Mouse (Mus musculus) ES-CJ7 (cell line): Measurements from ENCODE around the gene Olfr1124.
A peak's percentile ranks its signal among the peaks of the same experiment; 100 is the strongest.
"Not testable (repeated sequence)": the region's sequence is repeated elsewhere in the genome, so short reads cannot be mapped to it uniquely, and the experiment has no call there.

ENCODE experiments used
- DNase-seq: peaks from one replicate; pipeline ENCODE4 v3.0.0; 2011; ENCODE audit warnings: low read depth, low spot score

Olfr1124 gene

DNA sequence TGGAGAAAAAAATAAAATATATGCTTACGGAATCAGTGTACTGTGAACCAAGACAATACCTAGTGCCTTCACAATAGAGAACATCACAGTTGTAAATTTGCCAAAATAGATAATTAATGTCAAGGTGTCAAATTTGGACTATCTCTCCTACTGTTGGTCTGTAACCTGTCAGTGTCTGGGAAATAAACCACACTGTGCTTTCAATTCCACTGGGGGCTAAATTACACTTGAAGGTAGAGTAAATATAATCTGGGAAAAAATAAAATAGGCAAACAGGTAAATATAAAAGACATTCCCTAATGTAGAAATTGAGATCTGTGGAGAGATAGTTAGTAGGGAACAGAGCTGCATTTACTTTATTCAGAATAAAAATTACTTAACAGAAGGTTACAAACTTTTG, at the start of gene Olfr1124:
Olfr1124 (plus strand) TSS at position 301 of the 400 bp plus-strand sequence.
- no peak for DNase-seq

DNA sequence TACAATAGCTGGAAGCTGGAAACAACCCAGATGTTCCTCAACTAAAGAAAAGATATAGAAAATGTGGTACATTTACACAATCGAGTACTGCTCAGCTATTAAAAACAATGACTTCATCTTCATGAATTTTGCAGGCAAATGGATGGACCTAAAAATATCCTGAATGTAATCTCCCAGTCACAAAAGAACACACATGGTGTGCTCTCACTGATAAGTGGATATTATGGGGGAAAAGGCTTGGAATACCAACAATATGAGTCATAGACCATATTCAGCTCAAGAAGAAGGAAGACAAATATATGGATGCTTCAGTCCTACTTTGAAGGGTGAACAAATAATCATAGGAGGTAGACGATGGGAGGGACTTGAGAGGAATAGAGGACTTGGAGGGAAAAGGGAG, 46.1 kb upstream of the Olfr1124 start:
- DNase-seq, result no peak

DNA sequence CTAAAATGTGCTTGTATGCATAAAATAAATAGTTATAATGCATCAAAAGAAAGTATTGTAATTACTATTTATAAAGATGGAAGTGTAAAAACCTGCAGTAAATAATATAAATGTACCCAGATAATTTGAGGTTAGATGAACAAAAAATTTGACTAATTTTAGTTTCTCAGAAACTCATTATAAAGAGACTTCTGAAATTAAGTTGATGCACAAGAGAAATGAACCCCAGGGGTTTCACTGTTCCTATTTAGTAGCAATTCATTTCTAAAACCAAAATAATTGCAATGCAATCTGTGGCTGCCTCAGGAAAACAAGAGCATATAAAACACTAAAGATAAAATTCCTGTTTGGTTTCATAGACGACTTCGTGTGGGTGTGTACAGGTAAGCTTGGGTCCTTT, 44.5 kb upstream of the Olfr1124 start, which contains the start of gene Olfr1122:
Olfr1122 (plus strand) TSS at position 301 of the 400 bp plus-strand sequence.
- DNase-seq, result no peak

DNA sequence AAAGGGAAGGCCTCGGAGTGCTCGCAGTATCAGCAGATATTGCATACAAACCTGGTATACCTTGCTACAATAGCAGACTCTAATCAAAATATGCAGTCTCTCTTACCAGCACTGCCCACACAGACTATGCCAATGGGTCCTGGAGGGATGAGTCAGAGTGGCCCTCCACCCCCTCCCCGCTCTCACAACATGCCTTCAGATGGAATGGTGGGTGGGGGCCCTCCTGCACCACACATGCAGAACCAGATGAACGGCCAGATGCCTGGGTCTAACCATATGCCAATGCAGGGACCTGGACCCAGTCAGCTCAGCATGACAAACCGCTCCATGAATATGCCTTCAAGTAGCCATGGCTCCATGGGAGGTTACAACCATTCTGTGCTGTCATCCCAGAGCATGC, 36.5 kb upstream of the Olfr1124 start:
- DNase-seq, result not testable (repeated sequence)

DNA sequence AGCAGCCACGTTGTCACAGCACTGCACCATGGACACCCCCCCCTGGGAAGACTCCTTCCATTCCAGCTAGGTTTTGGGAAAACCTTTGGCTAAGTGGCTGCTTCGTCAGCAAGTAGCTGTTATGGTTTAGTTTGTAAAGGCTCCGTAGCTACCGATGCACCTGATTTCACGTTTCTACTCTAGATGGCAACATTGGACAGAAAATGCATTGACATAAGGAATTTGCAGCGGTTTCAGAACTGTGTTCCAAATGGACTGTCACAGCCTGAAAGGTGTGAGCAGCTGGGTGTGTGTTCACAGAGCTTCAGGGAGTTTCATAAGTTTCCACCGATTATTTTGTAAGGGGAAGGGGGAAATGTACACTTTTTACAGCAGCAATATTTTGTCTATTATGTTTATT, 35.4 kb upstream of the Olfr1124 start:
- peak; percentile 39 for DNase-seq

DNA sequence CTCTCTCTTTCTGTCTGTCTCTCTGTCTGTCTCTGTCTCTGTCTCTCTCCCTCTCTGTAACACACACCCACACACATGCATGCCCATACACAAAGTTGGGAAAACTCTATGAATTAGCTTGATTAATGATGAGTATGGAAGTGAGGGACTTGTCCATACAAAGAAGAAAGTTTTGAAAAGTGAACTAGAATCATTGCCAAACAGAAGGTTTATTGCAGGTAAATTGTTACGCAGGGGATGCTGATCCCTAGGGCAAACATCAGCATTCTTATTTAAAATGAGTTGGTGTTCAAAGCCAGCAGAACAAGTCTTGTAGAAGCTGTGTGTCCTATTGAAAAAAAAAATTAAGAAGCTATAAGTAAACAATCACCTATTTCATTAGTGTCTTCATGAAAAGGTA, 13.7 kb upstream of the Olfr1124 start, which contains the start of gene Olfr1123:
Olfr1123 (plus strand) TSS at position 301 of the 400 bp plus-strand sequence.
- DNase-seq, result no peak

DNA sequence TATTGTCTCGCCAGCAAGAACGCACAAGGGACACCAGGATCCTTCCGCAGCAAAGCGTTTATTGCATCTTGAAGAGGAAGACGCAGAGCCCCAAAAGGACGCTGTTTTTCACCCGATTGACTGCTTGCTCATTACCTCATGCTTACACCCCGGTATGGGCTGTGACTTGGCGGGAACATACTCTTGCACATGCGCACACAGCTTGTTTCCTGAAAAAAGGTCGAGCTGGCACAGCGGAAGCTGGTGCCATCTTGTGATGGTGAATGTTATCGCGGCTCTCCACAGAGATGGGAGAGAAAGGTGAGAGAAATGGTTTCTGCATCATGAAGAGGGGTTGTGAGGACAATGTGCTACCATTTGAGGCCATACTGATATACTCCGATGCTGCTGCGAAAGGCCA, 7.7 kb downstream of the Olfr1124 start:
- DNase-seq, result peak; percentile 71

DNA sequence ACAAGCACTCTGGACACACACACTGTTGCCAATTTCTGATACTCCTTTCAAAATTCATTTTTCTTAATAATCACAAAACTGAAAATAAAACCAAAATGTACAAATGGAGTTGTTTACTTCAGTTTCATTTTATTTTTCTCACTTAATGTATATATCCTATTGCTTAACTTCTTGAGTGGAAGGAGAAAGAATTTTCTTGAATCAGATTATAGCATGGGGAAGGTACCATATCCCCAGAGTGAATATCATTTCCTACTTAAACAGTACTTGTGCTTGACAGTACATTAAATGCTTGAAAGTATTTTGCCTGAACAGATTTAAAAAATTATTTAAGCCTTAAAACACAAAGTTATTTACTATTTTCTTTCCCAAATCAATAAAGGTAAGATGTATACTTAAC, 23.6 kb downstream of the Olfr1124 start, which contains the start of gene Olfr1126:
Olfr1126 (plus strand) TSS at position 301 of the 400 bp plus-strand sequence.
- no peak for DNase-seq

DNA sequence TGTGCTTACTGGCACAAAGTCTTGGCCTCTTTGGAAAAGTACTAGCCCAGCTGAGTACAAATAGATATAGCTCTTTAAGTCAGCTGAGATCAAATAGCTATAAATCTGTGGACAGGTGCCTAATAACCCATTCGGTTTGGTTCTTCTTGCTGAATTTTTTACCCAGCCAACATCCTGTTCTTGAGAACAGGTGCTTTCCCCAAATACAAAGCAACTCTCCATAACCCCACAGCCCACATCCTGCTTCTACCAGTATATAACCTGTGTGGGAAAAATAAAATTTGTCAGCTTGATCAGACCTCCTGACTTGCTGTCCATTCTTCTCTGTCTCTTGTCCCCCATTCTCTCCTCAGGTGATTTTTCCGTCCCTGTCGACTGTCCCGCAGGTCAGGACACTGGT, 31.7 kb downstream of the Olfr1124 start:
- no peak for DNase-seq

DNA sequence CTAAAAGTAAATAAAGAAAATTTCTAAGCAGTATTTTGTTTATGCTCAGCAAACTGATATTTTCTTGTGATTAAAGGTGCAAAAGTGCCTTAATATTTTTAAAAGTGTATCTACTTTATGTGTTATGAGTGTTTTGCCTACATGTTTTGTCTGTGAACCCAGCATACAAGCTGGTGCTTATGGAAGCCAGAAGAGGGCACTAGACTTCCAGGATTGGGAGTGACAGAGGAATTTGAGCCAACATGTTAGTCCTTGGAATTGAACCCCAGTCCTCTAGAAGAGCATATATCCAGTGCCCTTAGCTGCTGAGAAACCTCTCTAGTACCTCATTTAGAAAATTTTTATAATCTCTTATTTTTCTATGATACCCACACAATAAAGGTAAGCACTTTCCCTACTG, 50.1 kb downstream of the Olfr1124 start:
- peak; percentile 92 for DNase-seq

DNA sequence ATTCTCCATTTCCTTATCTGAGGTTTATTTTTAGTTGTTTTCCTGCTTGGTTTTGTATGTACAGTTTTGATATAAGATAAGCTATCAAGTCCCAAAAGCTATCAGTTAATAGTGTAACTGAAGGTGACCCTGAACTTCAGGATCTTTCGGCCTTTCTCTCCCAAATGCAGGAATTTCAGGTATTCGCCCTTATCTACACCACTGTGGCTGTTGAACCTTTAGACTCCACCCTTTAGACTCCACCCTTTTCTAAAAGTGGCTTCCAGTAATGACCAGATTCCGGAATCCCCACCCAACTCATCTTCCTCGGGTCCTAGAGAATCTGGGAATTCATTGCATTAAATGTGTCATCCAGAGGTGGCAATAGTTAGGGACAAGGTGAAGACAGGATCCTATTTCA, 51.1 kb downstream of the Olfr1124 start:
- DNase-seq, result peak; percentile 94

DNA sequence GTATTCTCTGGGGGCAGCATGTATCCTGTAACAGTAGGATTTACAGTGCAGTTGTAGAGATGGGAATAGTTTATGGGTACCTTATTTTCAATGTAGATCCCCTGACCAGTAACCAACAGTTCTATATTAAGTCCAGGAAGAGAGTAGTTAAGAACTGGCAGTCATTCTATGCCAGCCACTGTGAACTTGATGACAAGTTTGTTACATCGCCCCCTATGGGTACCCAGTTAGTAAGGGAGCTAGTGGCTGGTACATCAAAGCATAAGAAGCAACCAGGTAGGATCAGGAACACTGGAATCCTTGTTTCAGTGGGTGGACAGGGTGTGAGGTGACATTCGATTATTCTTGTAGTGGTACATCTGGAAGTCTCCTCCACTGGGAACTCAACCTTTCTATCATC, 52.2 kb downstream of the Olfr1124 start:
- DNase-seq, result peak; percentile 80
